Mouse (Mus musculus): ENCODE data around the gene Nr2f2. TPM values are rescaled to one million over a fixed set of nuclear protein-coding genes. Genes with fewer than 3 reads are reported as not detected.

Gene Nr2f2
- polyA plus RNA-seq, 1 experiment from 2014 or later, result 95.9 TPM

DNA sequence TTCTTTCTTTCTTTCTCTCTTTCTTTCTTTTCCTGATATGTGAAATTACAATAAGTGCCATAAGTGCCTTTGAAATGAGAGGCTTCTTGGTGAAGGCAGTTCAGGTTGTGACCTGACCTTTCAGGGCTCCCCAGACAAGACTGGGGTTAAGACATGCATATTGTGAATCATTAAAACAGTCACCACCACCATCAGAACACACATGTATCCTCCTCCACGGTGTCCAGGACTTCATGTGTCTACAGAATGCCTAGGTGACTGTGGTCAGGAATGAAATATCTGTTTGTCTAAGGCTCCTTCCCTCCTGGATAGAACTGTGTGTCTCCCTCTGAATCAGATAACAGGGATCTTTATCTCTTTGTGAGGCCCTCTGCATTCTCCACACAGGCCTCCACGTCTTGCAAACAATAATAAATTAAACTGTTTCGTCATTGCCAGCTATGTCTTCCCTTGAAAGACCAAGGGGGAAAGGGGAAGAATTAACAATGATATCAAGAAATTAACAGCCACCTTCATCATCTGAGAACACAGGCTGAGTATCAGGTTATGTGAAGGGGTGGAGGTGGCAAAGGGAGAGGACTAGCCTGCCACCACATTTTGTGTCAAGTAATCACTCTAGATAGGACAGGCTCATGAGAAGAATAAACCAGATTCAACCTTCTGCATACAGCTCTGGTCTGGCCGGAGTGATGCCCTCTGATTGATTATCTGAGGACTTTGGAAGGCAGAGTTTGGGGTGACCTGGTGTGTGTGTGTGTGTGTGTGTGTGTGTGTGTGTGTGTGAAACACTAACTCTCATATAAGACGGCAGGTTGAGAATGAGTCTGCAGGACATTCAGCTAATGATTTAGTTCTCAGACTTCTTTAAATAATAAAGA, 10.6 kb downstream of the Nr2f2 start:
- H3K27ac ChIP-seq (ENCODE audit: low read depth, low read length), result peak overlapping the region; percentile 99
- H3K36me3 ChIP-seq (ENCODE audit: control insufficient read depth, insufficient read depth, low read length), result peaks cover 9% of the 10 kb centered on the region
- peak; percentile 19 for DNase-seq (ENCODE audit: low spot score)
- H3K4me2 ChIP-seq (ENCODE audit: low read depth), result peak overlapping the region; percentile 96
- no peak for ATAC-seq (ENCODE audit: insufficient read depth, low FRiP score, low TSS enrichment)
- no peaks in the 10 kb centered on the region for H3K27me3 ChIP-seq (ENCODE audit: control insufficient read depth, insufficient read depth, low read length)
- peak overlapping the region; percentile 96 for H3K4me3 ChIP-seq (ENCODE audit: low read depth, low read length)
- peaks cover 22% of the 10 kb centered on the region for H3K4me1 ChIP-seq (ENCODE audit: control insufficient read depth, insufficient read depth, low read length)
- WGBS, result 6% methylated on average over 5 of the region's 5 CpGs
- peak overlapping the region; percentile 99 for H3K9ac ChIP-seq (ENCODE audit: low read length)
- no peaks in the 10 kb centered on the region for H3K9me3 ChIP-seq (ENCODE audit: control insufficient read depth, low read length)

DNA sequence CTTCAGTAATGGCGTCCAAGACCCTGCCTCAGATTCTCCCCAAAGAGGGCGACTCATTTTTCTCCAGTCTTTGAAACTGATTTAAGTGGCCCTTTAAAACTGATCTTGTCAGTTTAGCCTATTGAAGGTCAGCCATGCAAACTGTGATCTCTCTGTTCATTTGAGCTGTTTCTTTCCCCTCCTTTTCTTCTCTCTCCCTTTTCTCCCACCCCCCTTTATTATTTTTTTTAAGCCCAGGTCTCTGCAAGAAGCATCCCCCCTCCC, 11.2 kb downstream of the Nr2f2 start:
- Histone ChIP-seq H3K4me1 (ENCODE audit: control insufficient read depth, insufficient read depth, low read length) (peaks cover 23% of the 10 kb centered on the region), H3K36me3 (ENCODE audit: control insufficient read depth, insufficient read depth, low read length) (peaks cover 9% of the 10 kb centered on the region), H3K9ac (ENCODE audit: low read length) (peak overlapping the region; percentile 99), H3K27me3 (ENCODE audit: control insufficient read depth, insufficient read depth, low read length) (no peaks in the 10 kb centered on the region), H3K27ac (ENCODE audit: low read depth, low read length) (peak overlapping the region; percentile 15; the same call in 1 of the 2 replicates), H3K4me2 (ENCODE audit: low read depth) (peak overlapping the region; percentile 96), H3K9me3 (ENCODE audit: control insufficient read depth, low read length) (no peaks in the 10 kb centered on the region), H3K4me3 (ENCODE audit: low read depth, low read length) (peak overlapping the region; percentile 96)
- WGBS, result 0% methylated on average over 2 of the region's 2 CpGs
- ATAC-seq (ENCODE audit: insufficient read depth, low FRiP score, low TSS enrichment) (no peak), DNase-seq (ENCODE audit: low spot score) (no peak)

- peak overlapping the region; percentile 15 for H3K27ac ChIP-seq (ENCODE audit: low read depth, low read length)
- H3K4me3 ChIP-seq (ENCODE audit: low read depth, low read length), result peak overlapping the region; percentile 96
- H3K4me2 ChIP-seq (ENCODE audit: low read depth), result peak overlapping the region; percentile 96
- H3K4me1 ChIP-seq (ENCODE audit: control insufficient read depth, insufficient read depth, low read length), result peaks cover 28% of the 10 kb centered on the region
- H3K9ac ChIP-seq (ENCODE audit: low read length), result peak overlapping the region; percentile 99
- H3K36me3 ChIP-seq (ENCODE audit: control insufficient read depth, insufficient read depth, low read length), result peaks cover 9% of the 10 kb centered on the region
- no peaks in the 10 kb centered on the region for H3K27me3 ChIP-seq (ENCODE audit: control insufficient read depth, insufficient read depth, low read length)
- no peaks in the 10 kb centered on the region for H3K9me3 ChIP-seq (ENCODE audit: control insufficient read depth, low read length)
- ATAC-seq (ENCODE audit: insufficient read depth, low FRiP score, low TSS enrichment), result no peak; the same call in 1 of the 2 replicates
- 2% methylated on average over 14 of the region's 14 CpGs for WGBS
- peak; percentile 51 for DNase-seq (ENCODE audit: low spot score)
These were observed 11.8 kb downstream of the Nr2f2 start for GRCm38 (mm10) chr7:70354606-70355356.

GRCm38 (mm10) chr7:70353151-70353550, 13.4 kb downstream of the Nr2f2 start:
- DNase-seq (ENCODE audit: low spot score) (no peak), ATAC-seq (ENCODE audit: insufficient read depth, low FRiP score, low TSS enrichment) (no peak)
- WGBS, result 2% methylated on average over 4 of the region's 4 CpGs
- Histone ChIP-seq H3K4me3 (ENCODE audit: low read depth, low read length) (peak overlapping the region; percentile 62), H3K4me2 (ENCODE audit: low read depth) (peak overlapping the region; percentile 85), H3K9me3 (ENCODE audit: control insufficient read depth, low read length) (no peaks in the 10 kb centered on the region), H3K27me3 (ENCODE audit: control insufficient read depth, insufficient read depth, low read length) (no peaks in the 10 kb centered on the region), H3K4me1 (ENCODE audit: control insufficient read depth, insufficient read depth, low read length) (peaks cover 44% of the 10 kb centered on the region), H3K36me3 (ENCODE audit: control insufficient read depth, insufficient read depth, low read length) (peaks cover 9% of the 10 kb centered on the region), H3K27ac (ENCODE audit: low read depth, low read length) (peak overlapping the region; percentile 36; the same call in 1 of the 2 replicates), H3K9ac (ENCODE audit: low read length) (peak overlapping the region; percentile 53)

DNA sequence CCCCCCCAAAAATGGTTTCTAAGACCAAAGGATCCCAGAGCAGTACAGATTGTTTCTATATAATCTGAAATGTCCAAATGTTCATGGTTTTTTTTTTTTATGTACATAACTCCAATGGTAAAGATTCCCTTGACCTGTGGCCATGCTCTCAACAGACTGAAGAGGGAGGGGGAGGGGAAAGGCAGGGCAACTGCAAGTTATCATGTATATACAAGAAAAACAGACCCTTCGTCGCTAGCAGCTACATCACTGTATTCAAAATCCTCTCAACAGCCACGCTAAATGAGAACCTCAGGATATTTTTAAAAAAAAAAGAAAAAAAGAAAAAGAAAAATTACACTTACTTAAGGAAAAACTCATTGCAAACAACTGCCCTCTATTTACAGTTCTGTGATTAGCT, 13.9 kb downstream of the Nr2f2 start:
- WGBS, result under 1% methylated on average over 3 of the region's 3 CpGs
- H3K9me3 ChIP-seq (ENCODE audit: control insufficient read depth, low read length), result no peaks in the 10 kb centered on the region
- H3K9ac ChIP-seq (ENCODE audit: low read length), result peak overlapping the region; percentile 91
- peak overlapping the region; percentile 85 for H3K4me2 ChIP-seq (ENCODE audit: low read depth)
- DNase-seq (ENCODE audit: low spot score) (peak; percentile 34), ATAC-seq (ENCODE audit: insufficient read depth, low FRiP score, low TSS enrichment) (no peak)
- H3K4me3 ChIP-seq (ENCODE audit: low read depth, low read length), result peak overlapping the region; percentile 62
- H3K36me3 ChIP-seq (ENCODE audit: control insufficient read depth, insufficient read depth, low read length), result peaks cover 5% of the 10 kb centered on the region
- peak overlapping the region; percentile 36; the same call in 1 of the 2 replicates for H3K27ac ChIP-seq (ENCODE audit: low read depth, low read length)
- peaks cover 48% of the 10 kb centered on the region for H3K4me1 ChIP-seq (ENCODE audit: control insufficient read depth, insufficient read depth, low read length)
- H3K27me3 ChIP-seq (ENCODE audit: control insufficient read depth, insufficient read depth, low read length), result no peaks in the 10 kb centered on the region

GRCm38 (mm10) chr7:70351981-70352560, 14.5 kb downstream of the Nr2f2 start:
- Histone ChIP-seq H3K9me3 (ENCODE audit: control insufficient read depth, low read length) (no peaks in the 10 kb centered on the region), H3K4me1 (ENCODE audit: control insufficient read depth, insufficient read depth, low read length) (peaks cover 47% of the 10 kb centered on the region), H3K36me3 (ENCODE audit: control insufficient read depth, insufficient read depth, low read length) (peaks cover 3% of the 10 kb centered on the region), H3K9ac (ENCODE audit: low read length) (peak overlapping the region; percentile 91), H3K4me3 (ENCODE audit: low read depth, low read length) (peak overlapping the region; percentile 62), H3K27ac (ENCODE audit: low read depth, low read length) (peak overlapping the region; percentile 98), H3K27me3 (ENCODE audit: control insufficient read depth, insufficient read depth, low read length) (no peaks in the 10 kb centered on the region), H3K4me2 (ENCODE audit: low read depth) (peak overlapping the region; percentile 85)
- ATAC-seq (ENCODE audit: insufficient read depth, low FRiP score, low TSS enrichment) (no peak), DNase-seq (ENCODE audit: low spot score) (peak; percentile 44)
- WGBS, result 0% methylated on average over 1 of the region's 1 CpGs

DNA sequence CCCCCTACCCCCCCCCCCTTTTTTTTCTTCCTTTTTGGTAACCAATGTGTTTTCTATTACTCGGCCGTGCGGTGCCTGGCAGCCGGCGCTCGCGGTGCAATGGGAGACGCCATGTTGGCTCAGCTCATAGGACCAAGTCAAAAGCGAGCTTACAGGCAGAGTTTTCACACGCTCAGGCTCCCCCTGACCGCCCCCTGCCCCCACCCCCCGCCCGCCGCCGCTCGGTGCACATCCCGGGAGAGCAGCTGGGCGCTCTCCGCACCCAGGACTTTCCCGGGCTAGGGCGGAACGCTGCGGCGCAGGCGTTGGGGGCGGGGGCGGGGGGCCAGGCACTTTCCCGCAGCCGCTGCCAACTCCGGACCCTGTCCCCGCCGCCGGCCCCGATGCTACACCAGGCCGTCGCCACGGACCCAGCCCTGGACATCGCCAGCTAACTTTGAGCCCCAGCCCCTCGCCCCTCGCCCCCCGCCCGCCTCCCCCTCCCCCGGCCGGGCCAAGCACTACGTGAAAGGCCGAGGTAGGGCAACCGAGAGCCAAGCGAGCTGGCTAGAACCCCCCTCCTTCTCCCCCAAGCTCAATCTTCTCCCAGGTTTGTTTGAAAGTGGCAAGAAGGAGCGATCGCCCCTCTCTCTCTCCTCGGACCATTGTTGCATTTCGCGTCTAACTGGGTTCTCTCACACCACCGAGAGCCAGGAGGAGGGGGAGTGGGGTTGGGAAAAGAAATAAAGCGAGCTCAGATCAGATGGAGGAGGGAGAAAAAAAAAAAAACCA, 15.6 kb downstream of the Nr2f2 start:
- Histone ChIP-seq H3K4me3 (ENCODE audit: low read depth, low read length) (peak overlapping the region; percentile 62), H3K9me3 (ENCODE audit: control insufficient read depth, low read length) (no peaks in the 10 kb centered on the region), H3K27me3 (ENCODE audit: control insufficient read depth, insufficient read depth, low read length) (no peaks in the 10 kb centered on the region), H3K4me1 (ENCODE audit: control insufficient read depth, insufficient read depth, low read length) (peaks cover 44% of the 10 kb centered on the region), H3K4me2 (ENCODE audit: low read depth) (peak overlapping the region; percentile 85), H3K27ac (ENCODE audit: low read depth, low read length) (peak overlapping the region; percentile 98), H3K9ac (ENCODE audit: low read length) (peak overlapping the region; percentile 91), H3K36me3 (ENCODE audit: control insufficient read depth, insufficient read depth, low read length) (no peaks in the 10 kb centered on the region)
- ATAC-seq (ENCODE audit: insufficient read depth, low FRiP score, low TSS enrichment), result peak; percentile 79
- peak; percentile 79 for DNase-seq (ENCODE audit: low spot score)
- 0% methylated on average over 45 of the region's 55 CpGs for WGBS

DNA sequence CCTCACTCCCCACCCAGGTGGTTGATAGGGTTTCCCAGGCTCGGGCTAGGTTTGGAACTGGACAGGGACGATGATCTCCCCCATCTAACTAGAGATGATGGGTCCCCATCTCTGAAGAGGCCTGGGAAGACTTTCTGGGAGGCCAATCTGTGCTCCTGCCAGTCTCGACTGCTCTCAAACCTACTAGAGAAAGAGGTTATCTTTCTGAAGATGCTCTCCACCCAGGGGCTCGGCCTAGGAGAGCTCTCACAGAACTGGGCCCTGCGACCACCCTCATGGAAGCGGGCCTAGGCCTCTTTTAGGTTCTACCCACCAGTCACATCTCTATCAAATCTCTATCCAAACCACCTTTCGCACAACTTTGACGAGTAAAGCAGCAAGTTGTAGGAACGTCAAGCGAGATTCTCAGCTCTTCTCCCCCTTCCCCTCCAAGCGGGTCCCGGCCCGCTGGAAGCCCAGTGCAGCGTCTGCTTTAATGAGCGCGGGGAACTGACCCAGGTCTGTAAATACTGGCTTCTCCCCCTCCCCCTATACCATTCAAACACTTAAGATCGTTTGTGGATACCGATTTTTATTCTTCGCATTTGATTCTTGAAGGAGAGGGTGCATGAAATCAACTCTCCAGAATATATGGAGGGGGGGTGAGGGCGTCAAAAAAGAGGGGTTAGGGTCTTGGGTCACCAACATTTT, 16.4 kb downstream of the Nr2f2 start:
- H3K9ac ChIP-seq (ENCODE audit: low read length), result peak overlapping the region; percentile 91
- no peaks in the 10 kb centered on the region for H3K36me3 ChIP-seq (ENCODE audit: control insufficient read depth, insufficient read depth, low read length)
- H3K4me1 ChIP-seq (ENCODE audit: control insufficient read depth, insufficient read depth, low read length), result peaks cover 44% of the 10 kb centered on the region
- no peaks in the 10 kb centered on the region for H3K9me3 ChIP-seq (ENCODE audit: control insufficient read depth, low read length)
- peak overlapping the region; percentile 85 for H3K4me2 ChIP-seq (ENCODE audit: low read depth)
- H3K27me3 ChIP-seq (ENCODE audit: control insufficient read depth, insufficient read depth, low read length), result no peaks in the 10 kb centered on the region
- peak overlapping the region; percentile 98 for H3K27ac ChIP-seq (ENCODE audit: low read depth, low read length)
- peak; percentile 59 for DNase-seq (ENCODE audit: low spot score)
- H3K4me3 ChIP-seq (ENCODE audit: low read depth, low read length), result peak overlapping the region; percentile 62
- WGBS, result 2% methylated on average over 20 of the region's 20 CpGs
- no peak for ATAC-seq (ENCODE audit: insufficient read depth, low FRiP score, low TSS enrichment)

Measured in neural tube, embryonic 11.5 days (tissue).